Mouse (Mus musculus): Measurements from ENCODE around the gene Cyb561d2. TPM values are rescaled to one million over a fixed set of nuclear protein-coding genes. Genes with fewer than 3 reads are reported as not detected.

Gene Cyb561d2
- polyA plus RNA-seq, 1 experiment, result 33.1 TPM

GRCm38 (mm10) chr9:107544729-107545128 is 2.7 kb upstream of the Cyb561d2 start:
- no peak for TF ChIP-seq CTCF (IDR thresholded peaks at IDR 0.05; ENCODE audit: extremely low read depth, insufficient read depth, insufficient read length, insufficient replicate concordance)
- TF ChIP-seq POLR2A (IDR thresholded peaks at IDR 0.05; ENCODE audit: low read depth, low read length), result no peak
- Histone ChIP-seq H3K4me1 (ENCODE audit: control insufficient read depth, insufficient read depth, insufficient read length) (peaks cover 18% of the 10 kb centered on the region; the same call in 1 of the 2 replicates), H3K27me3 (ENCODE audit: control insufficient read depth, insufficient read depth, low read length) (no peaks in the 10 kb centered on the region), H3K36me3 (ENCODE audit: control insufficient read depth, insufficient read depth, low read length) (peaks cover 5% of the 10 kb centered on the region; the same call in 1 of the 2 replicates), H3K4me3 (ENCODE audit: extremely low read depth, insufficient read depth, insufficient read length) (no peak overlapping the region), H3K27ac (ENCODE audit: insufficient read depth, low read length) (no peak overlapping the region)
- WGBS, result 96% methylated on average over 12 of the region's 12 CpGs
- DNase-seq (ENCODE audit: low read depth in 1 of 2, low spot score in 2 of 2), result no peak

DNA sequence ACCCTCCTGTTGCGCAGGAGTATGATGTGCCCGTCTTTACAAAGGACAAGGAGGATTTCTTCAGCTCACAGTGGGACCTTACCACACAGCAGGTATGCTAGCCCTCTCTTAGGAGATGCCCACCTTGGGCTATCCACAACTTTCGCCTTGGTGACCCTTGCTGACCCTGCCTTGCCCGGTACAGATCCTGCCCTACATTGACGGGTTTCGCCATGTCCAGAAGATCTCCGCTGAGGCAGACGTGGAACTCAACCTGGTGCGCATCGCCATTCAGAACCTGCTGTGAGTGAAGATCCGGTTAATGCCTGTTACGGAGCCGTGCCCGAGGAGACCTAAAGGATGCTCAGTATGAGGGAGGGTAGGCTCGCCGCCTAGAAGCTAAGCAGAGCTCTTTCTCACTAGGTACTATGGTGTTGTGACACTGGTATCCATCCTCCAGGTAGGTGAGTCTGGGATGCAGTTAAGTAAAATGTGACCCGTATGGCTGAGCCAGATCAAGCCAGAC is 2.3 kb upstream of the Cyb561d2 start:
- Histone ChIP-seq H3K27ac (ENCODE audit: insufficient read depth, low read length) (no peak overlapping the region), H3K36me3 (ENCODE audit: control insufficient read depth, insufficient read depth, low read length) (peaks cover 7% of the 10 kb centered on the region; the same call in 1 of the 2 replicates), H3K4me1 (ENCODE audit: control insufficient read depth, insufficient read depth, insufficient read length) (peaks cover 18% of the 10 kb centered on the region; the same call in 1 of the 2 replicates), H3K4me3 (ENCODE audit: extremely low read depth, insufficient read depth, insufficient read length) (no peak overlapping the region), H3K27me3 (ENCODE audit: control insufficient read depth, insufficient read depth, low read length) (no peaks in the 10 kb centered on the region)
- 96% methylated on average over 17 of the region's 17 CpGs for WGBS
- TF ChIP-seq CTCF (IDR thresholded peaks at IDR 0.05; ENCODE audit: extremely low read depth, insufficient read depth, insufficient read length, insufficient replicate concordance) (no peak), POLR2A (IDR thresholded peaks at IDR 0.05; ENCODE audit: low read depth, low read length) (no peak)
- no peak for DNase-seq (ENCODE audit: low read depth in 1 of 2, low spot score in 2 of 2)

- 94% methylated on average over 11 of the region's 11 CpGs for WGBS
Measured at GRCm38 (mm10) chr9:107543299-107543698, 1.3 kb upstream of the Cyb561d2 start.

DNA sequence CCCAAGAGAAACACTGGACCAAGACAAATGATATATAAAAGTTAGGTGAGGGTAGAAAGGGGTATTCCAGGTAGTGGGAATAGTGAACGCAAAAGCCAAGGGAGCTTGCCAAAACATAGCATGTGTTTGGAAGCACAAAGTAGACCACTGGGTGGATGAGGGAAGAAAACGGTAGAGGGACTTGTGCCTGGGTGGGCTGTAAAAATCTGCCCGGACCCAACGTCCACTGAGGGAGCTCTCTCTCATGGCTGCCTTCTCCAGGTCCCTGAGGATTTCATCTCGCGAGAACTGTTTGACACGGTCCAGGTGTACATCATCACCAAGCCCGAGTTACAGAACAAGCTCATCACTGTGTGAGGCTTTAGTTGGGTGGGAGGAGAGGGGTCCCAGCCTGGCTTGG is 728 bp upstream of the Cyb561d2 start:
- no peaks in the 10 kb centered on the region for H3K27me3 ChIP-seq (ENCODE audit: control insufficient read depth, insufficient read depth, low read length)

More at GRCm38 (mm10) chr9:107543299-107543698, 1.3 kb upstream of the Cyb561d2 start:
- Histone ChIP-seq H3K4me1 (ENCODE audit: control insufficient read depth, insufficient read depth, insufficient read length) (peaks cover 18% of the 10 kb centered on the region; the same call in 1 of the 2 replicates), H3K27ac (ENCODE audit: insufficient read depth, low read length) (no peak overlapping the region), H3K4me3 (ENCODE audit: extremely low read depth, insufficient read depth, insufficient read length) (no peak overlapping the region), H3K36me3 (ENCODE audit: control insufficient read depth, insufficient read depth, low read length) (peaks cover 13% of the 10 kb centered on the region), H3K27me3 (ENCODE audit: control insufficient read depth, insufficient read depth, low read length) (no peaks in the 10 kb centered on the region)
- DNase-seq (ENCODE audit: low read depth in 1 of 2, low spot score in 2 of 2), result no peak
- TF ChIP-seq POLR2A (IDR thresholded peaks at IDR 0.05; ENCODE audit: low read depth, low read length), result no peak
- TF ChIP-seq CTCF (IDR thresholded peaks at IDR 0.05; ENCODE audit: extremely low read depth, insufficient read depth, insufficient read length, insufficient replicate concordance), result no peak

GRCm38 (mm10) chr9:107542352-107542686 is 326 bp upstream of the Cyb561d2 start:
- WGBS, result under 1% methylated on average over 11 of the region's 11 CpGs
- peak overlapping the region; percentile 44 for H3K27ac ChIP-seq (ENCODE audit: insufficient read depth, low read length)
- TF ChIP-seq CTCF (IDR thresholded peaks at IDR 0.05; ENCODE audit: extremely low read depth, insufficient read depth, insufficient read length, insufficient replicate concordance), result no peak
- TF ChIP-seq POLR2A (IDR thresholded peaks at IDR 0.05; ENCODE audit: low read depth, low read length), result no peak
- peak overlapping the region; percentile 80 for H3K4me3 ChIP-seq (ENCODE audit: extremely low read depth, insufficient read depth, insufficient read length)
- H3K36me3 ChIP-seq (ENCODE audit: control insufficient read depth, insufficient read depth, low read length), result peaks cover 18% of the 10 kb centered on the region
- H3K27me3 ChIP-seq (ENCODE audit: control insufficient read depth, insufficient read depth, low read length), result no peaks in the 10 kb centered on the region
- peaks cover 15% of the 10 kb centered on the region; the same call in 1 of the 2 replicates for H3K4me1 ChIP-seq (ENCODE audit: control insufficient read depth, insufficient read depth, insufficient read length)
- DNase-seq (ENCODE audit: low read depth in 1 of 2, low spot score in 2 of 2), result no peak

More for the DNA sequence above, 728 bp upstream of the Cyb561d2 start:
- Histone ChIP-seq H3K4me3 (ENCODE audit: extremely low read depth, insufficient read depth, insufficient read length) (0 out of 2 replicates have a peak overlapping the region, but pooled peaks have one; percentile 80), H3K4me1 (ENCODE audit: control insufficient read depth, insufficient read depth, insufficient read length) (peaks cover 18% of the 10 kb centered on the region; the same call in 1 of the 2 replicates), H3K36me3 (ENCODE audit: control insufficient read depth, insufficient read depth, low read length) (peaks cover 18% of the 10 kb centered on the region), H3K27ac (ENCODE audit: insufficient read depth, low read length) (no peak overlapping the region)
- no peak for TF ChIP-seq CTCF (IDR thresholded peaks at IDR 0.05; ENCODE audit: extremely low read depth, insufficient read depth, insufficient read length, insufficient replicate concordance)
- TF ChIP-seq POLR2A (IDR thresholded peaks at IDR 0.05; ENCODE audit: low read depth, low read length), result no peak
- WGBS, result 64% methylated on average over 8 of the region's 8 CpGs
- no peak for DNase-seq (ENCODE audit: low read depth in 1 of 2, low spot score in 2 of 2)

GRCm38 (mm10) chr9:107541005-107541404 is 988 bp downstream of the Cyb561d2 start:
- DNase-seq (ENCODE audit: low read depth in 1 of 2, low spot score in 2 of 2), result no peak
- no peak overlapping the region for H3K4me3 ChIP-seq (ENCODE audit: extremely low read depth, insufficient read depth, insufficient read length)

DNA sequence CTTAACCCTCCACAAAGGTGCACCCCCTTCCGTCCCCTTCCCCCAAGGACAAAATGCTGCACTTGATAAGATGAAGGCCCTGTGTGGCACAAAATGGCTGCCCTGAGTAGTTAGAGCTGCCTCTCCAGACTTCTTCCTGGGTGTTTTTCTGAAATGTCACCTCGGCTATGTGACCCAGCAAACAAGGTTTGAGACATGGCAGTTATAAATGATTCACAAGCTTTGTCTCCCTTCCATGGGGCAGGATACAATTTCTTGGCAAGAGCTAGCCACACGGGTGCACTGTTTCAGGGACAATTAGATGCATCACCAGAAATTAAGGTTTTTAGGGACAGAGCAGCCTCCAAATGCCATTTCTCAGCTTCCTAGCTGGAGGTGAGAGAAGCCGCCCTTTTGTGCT is 1.6 kb downstream of the Cyb561d2 start:
- Histone ChIP-seq H3K4me3 (ENCODE audit: extremely low read depth, insufficient read depth, insufficient read length) (no peak overlapping the region), H3K27me3 (ENCODE audit: control insufficient read depth, insufficient read depth, low read length) (no peaks in the 10 kb centered on the region), H3K4me1 (ENCODE audit: control insufficient read depth, insufficient read depth, insufficient read length) (peaks cover 20% of the 10 kb centered on the region; the same call in 1 of the 2 replicates), H3K36me3 (ENCODE audit: control insufficient read depth, insufficient read depth, low read length) (peaks cover 19% of the 10 kb centered on the region), H3K27ac (ENCODE audit: insufficient read depth, low read length) (no peak overlapping the region)
- no peak for DNase-seq (ENCODE audit: low read depth in 1 of 2, low spot score in 2 of 2)
- TF ChIP-seq CTCF (IDR thresholded peaks at IDR 0.05; ENCODE audit: extremely low read depth, insufficient read depth, insufficient read length, insufficient replicate concordance), result no peak
- 80% methylated on average over 4 of the region's 4 CpGs for WGBS

More at GRCm38 (mm10) chr9:107541005-107541404, 988 bp downstream of the Cyb561d2 start:
- no peaks in the 10 kb centered on the region for H3K27me3 ChIP-seq (ENCODE audit: control insufficient read depth, insufficient read depth, low read length)
- no peak overlapping the region for H3K27ac ChIP-seq (ENCODE audit: insufficient read depth, low read length)
- H3K36me3 ChIP-seq (ENCODE audit: control insufficient read depth, insufficient read depth, low read length), result peaks cover 19% of the 10 kb centered on the region
- peaks cover 14% of the 10 kb centered on the region; the same call in 1 of the 2 replicates for H3K4me1 ChIP-seq (ENCODE audit: control insufficient read depth, insufficient read depth, insufficient read length)
- 70% methylated on average over 10 of the region's 10 CpGs for WGBS
- TF ChIP-seq CTCF (IDR thresholded peaks at IDR 0.05; ENCODE audit: extremely low read depth, insufficient read depth, insufficient read length, insufficient replicate concordance) (no peak), POLR2A (IDR thresholded peaks at IDR 0.05; ENCODE audit: low read depth, low read length) (no peak)

Measured in spleen, adult 2 months (tissue).